Comparison of ENCODE assay signal across 17 mouse cellular contexts in genomic region chr15:81290230-81290629, GRCm38 (mm10). TPM values are rescaled to one million over a fixed set of nuclear protein-coding genes. Genes with fewer than 3 reads are reported as not detected.
A peak's percentile ranks its signal among the peaks of the same experiment; 100 is the strongest.
DNase-seq lines count a peak whose midpoint lies in the region; ATAC-seq and TF ChIP-seq lines count a peak whose summit lies in the region.
"Had no signal": no experiment of that assay in that cellular context is flagged by ENCODE, and none has a peak within 500 bp of the region (broad histone marks: within the 10 kb centered on the region; RNA-seq: fewer than 3 reads in every experiment).

No protein-coding gene starts in this region.

- peak; percentile 38; the same call in 1 of the 2 replicates for TF ChIP-seq CTCF in gastrocnemius, adult 2 months (IDR thresholded peaks at IDR 0.05)
- peak; percentile 26 for TF ChIP-seq CTCF in lung, postnatal 0 days (IDR thresholded peaks at IDR 0.05)

- intact Hi-C loops in gastrocnemius, adult 2 months (cut with DNase I): no loop called here

- no peak overlapping the region for H3K9ac ChIP-seq in lung, postnatal 0 days (replicated peaks; ENCODE audit: low read depth)
- H3K9ac ChIP-seq in forebrain, embryonic 14.5 days (ENCODE audit: low read length): no peak overlapping the region

- no peak overlapping the region for H3K4me2 ChIP-seq in lung, postnatal 0 days (replicated peaks; ENCODE audit: low read depth, low read length)
- H3K4me2 ChIP-seq in forebrain, embryonic 14.5 days (ENCODE audit: low read length): no peak overlapping the region

- H3K4me3 ChIP-seq in gastrocnemius, adult 2 months: no peak overlapping the region
- no peak overlapping the region for H3K4me3 ChIP-seq in lung, postnatal 0 days (ENCODE audit: low read depth, low read length)
- H3K4me3 ChIP-seq in forebrain, embryonic 14.5 days (ENCODE audit: low read depth, low read length): no peak overlapping the region

- no peak for ATAC-seq in lung, postnatal 0 days
- ATAC-seq in forebrain, embryonic 14.5 days: no peak
- ATAC-seq: midbrain, embryonic 16.5 days had no signal

- no peaks in the 10 kb centered on the region for H3K4me1 ChIP-seq in lung, postnatal 0 days (ENCODE audit: insufficient read depth, low read depth, low read length)
- no peaks in the 10 kb centered on the region for H3K4me1 ChIP-seq in forebrain, embryonic 14.5 days (ENCODE audit: control insufficient read depth, insufficient read depth, low read length)

- 94% methylated on average over 4 of the region's 4 CpGs for WGBS in lung, postnatal 0 days
- WGBS in forebrain, embryonic 14.5 days: 97% methylated on average over 4 of the region's 4 CpGs

- H3K36me3 ChIP-seq in lung, postnatal 0 days (ENCODE audit: insufficient read depth, low read length): no peaks in the 10 kb centered on the region
- H3K36me3 ChIP-seq in splenic B cell, adult 2 months (ENCODE audit: control insufficient read depth, insufficient read depth, low read length, poor library complexity, severe bottlenecking): no peaks in the 10 kb centered on the region
- no peaks in the 10 kb centered on the region for H3K36me3 ChIP-seq in forebrain, embryonic 14.5 days (ENCODE audit: control insufficient read depth, insufficient read depth, low read length)

- H3K9me3 ChIP-seq in lung, postnatal 0 days (ENCODE audit: low read length): no peaks in the 10 kb centered on the region
- no peaks in the 10 kb centered on the region for H3K9me3 ChIP-seq in forebrain, embryonic 14.5 days (replicated peaks; ENCODE audit: control insufficient read depth, low read length)

- TF ChIP-seq EP300 in lung, postnatal 0 days (IDR thresholded peaks at IDR 0.05): no peak

- no peak overlapping the region for H3K27ac ChIP-seq in gastrocnemius, adult 2 months
- H3K27ac ChIP-seq in lung, postnatal 0 days (ENCODE audit: low read length): no peak overlapping the region
- H3K27ac ChIP-seq in forebrain, embryonic 14.5 days (ENCODE audit: low read depth, low read length): no peak overlapping the region
- H3K27ac ChIP-seq: macrophage had no signal

- DNase-seq in gastrocnemius, adult 2 months: no peak
- DNase-seq in gastrocnemius, postnatal 4 days (ENCODE audit: low spot score in 2 of 2): no peak
- no peak for DNase-seq in lung, postnatal 0 days (ENCODE audit: low spot score)
- DNase-seq in lung, postnatal 36 days: no peak
- DNase-seq in R1 (ENCODE audit: low read depth, low spot score): peak; percentile 57
- DNase-seq in splenic B cell, adult 2 months (ENCODE audit: low read depth, low spot score): peak; percentile 38
- DNase-seq in frontal cortex, postnatal 14 days (ENCODE audit: low spot score in 2 of 2): no peak
- DNase-seq in forebrain, embryonic 14.5 days (ENCODE audit: low spot score): no peak
- DNase-seq: cerebellum, adult 2 months; heart, postnatal 36 days; kidney, adult 11 months; kidney, postnatal 4 days; retina, postnatal 1 day had no signal

- no peaks in the 10 kb centered on the region for H3K27me3 ChIP-seq in lung, postnatal 0 days (replicated peaks; ENCODE audit: insufficient read depth, low read length)
- no peaks in the 10 kb centered on the region for H3K27me3 ChIP-seq in splenic B cell, adult 2 months (ENCODE audit: control insufficient read depth, insufficient read depth, low read length, poor library complexity, severe bottlenecking)
- H3K27me3 ChIP-seq in forebrain, embryonic 14.5 days (replicated peaks; ENCODE audit: control insufficient read depth, insufficient read depth, low read length): no peaks in the 10 kb centered on the region

RNA-seq across cellular contexts. Expression of gene Mchr1, which starts 54.9 kb away (rescaled TPM):
- 1 to 10 TPM; 3.2 to 5.5 TPM for total RNA-seq in gastrocnemius, adult 2 months (2021)
- 1 to 10 TPM; 2.7 to 3.9 TPM for total RNA-seq in gastrocnemius, postnatal 4 days (2021)
- polyA plus RNA-seq in lung, postnatal 0 days (2015; fragmentation: Nextera tagmentation; extraction: Ambion mirVana): 1.6 and 3.3 TPM in 2 replicates
- 1.4 and 1.8 TPM in 2 replicates for polyA plus RNA-seq in forebrain, embryonic 14.5 days (2014; fragmentation: Nextera tagmentation; extraction: Ambion mirVana)
- total RNA-seq: heart, postnatal 36 days; liver, adult 2 months had no signal
- polyA plus RNA-seq: liver, adult 2 months; macrophage; spleen, adult 2 months had no signal

Comparison
In these comparisons a context has a peak if more than half of its experiments do, and no peak if none do; other contexts are left out.
1. DNase-seq: peak in R1 (single experiment) and splenic B cell, adult 2 months (single experiment); none in gastrocnemius, adult 2 months (single experiment), gastrocnemius, postnatal 4 days (0 of 2), lung, postnatal 0 days (single experiment), lung, postnatal 36 days (single experiment), frontal cortex, postnatal 14 days (0 of 2) and forebrain, embryonic 14.5 days (single experiment).